ENCODE assay signal across 8 mouse cellular contexts in genomic region chr1:152089526-152089925, GRCm38 (mm10). TPM values are rescaled to one million over a fixed set of nuclear protein-coding genes. Genes with fewer than 3 reads are reported as not detected.
DNase-seq lines count a peak whose midpoint lies in the region; ATAC-seq lines count a peak whose summit lies in the region.

No protein-coding gene starts in this region.

- peak; percentile 23 for DNase-seq in urinary bladder, postnatal 25 days (ENCODE audit: low spot score)
- DNase-seq in urinary bladder, postnatal 10 days (ENCODE audit: low spot score), result no peak
- peak; percentile 62 for DNase-seq in embryo, embryonic 11 days
- DNase-seq in kidney, postnatal 25 days, result peak; percentile 13 to 48
- peak; percentile 50 for DNase-seq in thymus, postnatal 0 days (ENCODE audit: low spot score)

- peak overlapping the region; percentile 94 for H3K4me2 ChIP-seq in heart, embryonic 13.5 days
- H3K4me2 ChIP-seq in liver, embryonic 15.5 days, result peak overlapping the region; percentile 77
- peak overlapping the region; percentile 75 for H3K4me2 ChIP-seq in neural tube, embryonic 13.5 days

- H3K27me3 ChIP-seq in heart, embryonic 13.5 days (replicated peaks), result peaks cover 5% of the 10 kb centered on the region; the same call in 1 of the 2 replicates
- peaks cover 71% of the 10 kb centered on the region for H3K27me3 ChIP-seq in liver, embryonic 15.5 days
- H3K27me3 ChIP-seq in neural tube, embryonic 13.5 days, result no peaks in the 10 kb centered on the region

- peaks cover 47% of the 10 kb centered on the region for H3K4me1 ChIP-seq in heart, embryonic 13.5 days
- peaks cover 13% of the 10 kb centered on the region; the same call in 1 of the 2 replicates for H3K4me1 ChIP-seq in liver, embryonic 15.5 days (replicated peaks)
- peaks cover 60% of the 10 kb centered on the region for H3K4me1 ChIP-seq in neural tube, embryonic 13.5 days (replicated peaks)

- peak overlapping the region; percentile 95 for H3K27ac ChIP-seq in heart, embryonic 13.5 days (replicated peaks)
- no peak overlapping the region for H3K27ac ChIP-seq in liver, embryonic 15.5 days (replicated peaks)
- peak overlapping the region; percentile 99 for H3K27ac ChIP-seq in neural tube, embryonic 13.5 days (replicated peaks)

- under 1% methylated on average over 21 of the region's 25 CpGs for WGBS in heart, embryonic 13.5 days
- 0% methylated on average over 23 of the region's 25 CpGs for WGBS in liver, embryonic 15.5 days (ENCODE audit: insufficient replicate concordance)
- WGBS in neural tube, embryonic 13.5 days, result 1% methylated on average over 25 of the region's 25 CpGs

- H3K9ac ChIP-seq in heart, embryonic 13.5 days, result peak overlapping the region; percentile 96
- H3K9ac ChIP-seq in liver, embryonic 15.5 days, result peak overlapping the region; percentile 32; the same call in 1 of the 2 replicates
- H3K9ac ChIP-seq in neural tube, embryonic 13.5 days, result peak overlapping the region; percentile 98

- ATAC-seq in heart, embryonic 13.5 days (ENCODE audit: extremely low read depth, insufficient number of reproducible peaks, low FRiP score, low TSS enrichment), result 0 out of 2 replicates have a peak, but pooled peaks have one; percentile 6
- ATAC-seq in liver, embryonic 15.5 days (ENCODE audit: insufficient read depth), result peak; percentile 25; the same call in 1 of the 2 replicates
- peak; percentile 42 for ATAC-seq in neural tube, embryonic 13.5 days (ENCODE audit: low read depth)

- peak overlapping the region; percentile 92 for H3K4me3 ChIP-seq in heart, embryonic 13.5 days
- peak overlapping the region; percentile 64 for H3K4me3 ChIP-seq in liver, embryonic 15.5 days (replicated peaks)
- H3K4me3 ChIP-seq in neural tube, embryonic 13.5 days, result peak overlapping the region; percentile 84

- no peaks in the 10 kb centered on the region for H3K36me3 ChIP-seq in heart, embryonic 13.5 days
- no peaks in the 10 kb centered on the region for H3K36me3 ChIP-seq in liver, embryonic 15.5 days (replicated peaks)
- H3K36me3 ChIP-seq in neural tube, embryonic 13.5 days, result no peaks in the 10 kb centered on the region

- no peaks in the 10 kb centered on the region for H3K9me3 ChIP-seq in heart, embryonic 13.5 days
- no peaks in the 10 kb centered on the region for H3K9me3 ChIP-seq in liver, embryonic 15.5 days (replicated peaks)
- H3K9me3 ChIP-seq in neural tube, embryonic 13.5 days, result no peaks in the 10 kb centered on the region

RNA-seq across cellular contexts. Expression of gene 1700025G04Rik, which starts 0.4 kb away (rescaled TPM):
- polyA plus RNA-seq in heart, embryonic 13.5 days (2015; fragmentation: Nextera tagmentation; extraction: Ambion mirVana), result 24.3 and 28.2 TPM in 2 replicates
- 2.3 and 3.6 TPM in 2 replicates for polyA plus RNA-seq in liver, embryonic 15.5 days (2015; fragmentation: Nextera tagmentation; extraction: Ambion mirVana)
- 45.1 and 46.6 TPM in 2 replicates for polyA plus RNA-seq in neural tube, embryonic 13.5 days (2015; fragmentation: Nextera tagmentation; extraction: Ambion mirVana)
- polyA plus RNA-seq in thymus, postnatal 0 days (2015; fragmentation: Nextera tagmentation; extraction: Ambion mirVana), result 21.3 and 26.1 TPM in 2 replicates

Comparison
In these comparisons a context has a peak if more than half of its experiments do, and no peak if none do; other contexts are left out.
1. H3K9ac ChIP-seq: peak in every context shown above with its lines; median percentile 98 in neural tube, embryonic 13.5 days; 96 in heart, embryonic 13.5 days; 32 in liver, embryonic 15.5 days.